Mouse (Mus musculus) heart, embryonic 16.5 days (tissue): ENCODE measurements around the gene Nthl1. TPM values are rescaled to one million over a fixed set of nuclear protein-coding genes. Genes with fewer than 3 reads are reported as not detected.

Experiments used
- ATAC-seq: fragments of 200-750 bp; cut with Nextera tagmentation; replicated peaks from 2 replicates; pipeline ENCODE4 v1.8.0; 2017; ENCODE audit warnings: moderate number of reproducible peaks; ENCODE audit not compliant: insufficient read depth, low FRiP score; ENCODE audit errors: extremely low read depth
- H3K27ac ChIP-seq: fragments of 300-500 bp; sonication (generic); 2 replicates; pipeline ENCODE4 v1.5.1; 2014; ENCODE audit warnings: mild to moderate bottlenecking, low read length, control low read depth, moderate library complexity
- H3K27me3 ChIP-seq: fragments of 300-500 bp; sonication (generic); 2 replicates; pipeline ENCODE4 v1.6.1; 2014; ENCODE audit warnings: low read length, mixed read lengths; ENCODE audit not compliant: control insufficient read depth, insufficient read depth
- H3K36me3 ChIP-seq: fragments of 300-500 bp; sonication (generic); 2 replicates; pipeline ENCODE4 v1.6.1; 2014; ENCODE audit not compliant: control insufficient read depth, insufficient read depth
- H3K4me1 ChIP-seq: fragments of 300-500 bp; sonication (generic); 2 replicates; pipeline ENCODE4 v1.6.1; 2014; ENCODE audit warnings: low read length, mixed read lengths; ENCODE audit not compliant: control insufficient read depth, insufficient read depth
- H3K4me2 ChIP-seq: fragments of 300-500 bp; sonication (generic); 2 replicates; pipeline ENCODE4 v1.6.1; 2014; ENCODE audit warnings: low read depth, mild to moderate bottlenecking, control low read depth, low read length
- H3K4me3 ChIP-seq: fragments of 300-500 bp; sonication (generic); 2 replicates; pipeline ENCODE4 v1.5.1; 2014; ENCODE audit warnings: mild to moderate bottlenecking, control low read depth, low read length
- H3K9ac ChIP-seq: fragments of 300-500 bp; sonication (generic); 2 replicates; pipeline ENCODE4 v1.6.1; 2014; ENCODE audit warnings: low read length, control low read depth
- H3K9me3 ChIP-seq: fragments of 300-500 bp; sonication (generic); replicated peaks from 2 replicates; pipeline ENCODE4 v1.6.1; 2016; ENCODE audit warnings: low read length; ENCODE audit not compliant: control insufficient read depth
- WGBS: fragments of 180-500 bp; shearing (Covaris S2); extraction: QIAGEN DNeasy Blood & Tissue Kit; methylation state at CpG from one replicate; pipeline ENCODE4 v1.1.7; 2014; 5-methylcytosine and 5-hydroxymethylcytosine counted together
- polyA plus RNA-seq: library from polyadenylated mRNA; unstranded; fragments of >200 nt; fragmentation: Nextera tagmentation; extraction: Ambion mirVana; gene quantifications from 2 replicates; pipeline ENCODE4 v1.2.1, GENCODE M21; 2015

The Nthl1 gene
- polyA plus RNA-seq, 1 experiment from 2014 or later, result 11.2 TPM

DNA sequence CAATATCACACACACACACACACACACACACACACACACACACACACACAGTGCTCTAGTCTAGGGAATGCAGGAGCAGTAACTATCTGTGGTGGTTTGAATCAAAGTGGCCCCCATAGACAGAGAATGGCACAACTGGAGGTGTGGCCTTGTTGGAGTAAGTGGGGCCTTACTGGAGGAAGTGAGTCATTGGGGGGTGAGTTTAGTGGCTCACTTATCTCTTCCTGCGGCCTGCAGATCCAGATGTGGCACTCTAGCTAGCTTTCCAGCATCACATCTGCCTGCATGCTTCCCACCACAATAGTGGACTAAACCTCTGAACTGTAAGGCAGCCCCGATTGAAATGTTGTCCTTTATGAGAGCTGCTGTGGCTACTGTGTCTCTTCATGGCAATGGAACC, 21.8 kb upstream of the Nthl1 start:
- Histone ChIP-seq H3K4me3 (no peak overlapping the region), H3K36me3 (peaks cover 50% of the 10 kb centered on the region), H3K9me3 (no peaks in the 10 kb centered on the region), H3K9ac (no peak overlapping the region), H3K27me3 (no peaks in the 10 kb centered on the region), H3K4me1 (peaks cover 4% of the 10 kb centered on the region; the same call in 1 of the 2 replicates), H3K27ac (no peak overlapping the region), H3K4me2 (no peak overlapping the region)
- 44% methylated on average over 2 of the region's 2 CpGs for WGBS
- ATAC-seq, result no peak

DNA sequence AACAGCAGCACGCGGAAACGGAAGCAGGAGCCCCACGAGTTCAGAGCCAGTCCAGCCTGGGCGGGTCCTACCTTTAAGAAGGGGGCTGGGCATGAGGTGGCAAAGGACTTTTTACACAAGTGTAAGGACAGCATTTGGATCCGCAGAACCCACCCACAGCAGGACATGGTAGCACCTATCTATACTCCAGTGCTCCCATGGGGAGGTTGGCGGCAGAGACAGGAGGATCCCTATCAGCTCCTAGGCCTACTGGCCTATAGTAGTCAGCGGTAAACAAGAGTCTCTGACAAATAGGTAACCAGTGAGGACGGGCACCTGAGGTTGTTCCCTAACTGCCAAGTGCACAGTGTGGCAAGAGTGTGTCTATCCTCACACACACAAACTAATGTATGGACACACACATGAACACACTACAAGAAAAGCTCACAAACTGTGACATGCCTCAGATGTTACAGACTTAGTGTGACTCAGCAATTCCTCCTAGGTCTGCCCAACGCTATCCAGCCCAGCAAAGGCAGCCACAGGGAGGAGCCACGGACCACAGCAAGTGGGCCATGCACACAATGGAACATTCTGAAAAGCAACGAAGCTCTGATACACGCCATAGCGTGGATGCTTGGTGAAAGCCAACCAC, 14.8 kb upstream of the Nthl1 start:
- Histone ChIP-seq H3K4me1 (no peaks in the 10 kb centered on the region), H3K4me3 (no peak overlapping the region), H3K36me3 (peaks cover 63% of the 10 kb centered on the region), H3K27me3 (no peaks in the 10 kb centered on the region), H3K9me3 (no peaks in the 10 kb centered on the region), H3K9ac (no peak overlapping the region), H3K27ac (no peak overlapping the region), H3K4me2 (no peak overlapping the region)
- WGBS, result 77% methylated on average over 14 of the region's 14 CpGs
- no peak for ATAC-seq

DNA sequence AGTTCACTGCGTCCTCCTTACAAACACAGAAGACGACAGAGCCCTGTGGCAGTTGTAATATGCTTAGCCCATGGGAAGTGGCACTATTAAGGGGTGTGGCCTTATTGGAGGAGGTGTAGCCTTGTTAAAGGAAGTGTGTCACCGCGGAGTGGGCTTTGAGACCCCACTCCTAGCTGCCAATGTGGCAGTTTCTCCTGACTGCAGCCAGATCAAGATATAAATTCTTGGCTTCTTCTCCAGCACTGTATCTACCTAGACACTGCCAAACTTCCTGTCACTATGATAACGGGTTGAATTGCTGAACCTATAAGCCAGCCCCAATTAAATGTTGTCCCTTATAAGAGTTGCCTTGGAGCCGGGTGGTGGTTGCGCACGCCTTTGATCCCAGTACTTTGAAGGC, 7.0 kb upstream of the Nthl1 start:
- H3K4me3 ChIP-seq, result no peak overlapping the region

GRCm38 (mm10) chr17:24628646-24629045, 3.8 kb upstream of the Nthl1 start:
- H3K4me1 ChIP-seq, result peaks cover 14% of the 10 kb centered on the region
- no peak overlapping the region for H3K4me3 ChIP-seq
- peaks cover 39% of the 10 kb centered on the region for H3K36me3 ChIP-seq
- H3K9ac ChIP-seq, result no peak overlapping the region
- H3K27ac ChIP-seq, result no peak overlapping the region
- ATAC-seq, result no peak
- H3K9me3 ChIP-seq, result no peaks in the 10 kb centered on the region
- H3K27me3 ChIP-seq, result no peaks in the 10 kb centered on the region
- no peak overlapping the region for H3K4me2 ChIP-seq
- 29% methylated on average over 5 of the region's 5 CpGs for WGBS

More for the DNA sequence above, 7.0 kb upstream of the Nthl1 start:
- no peak overlapping the region for H3K9ac ChIP-seq
- H3K27ac ChIP-seq, result no peak overlapping the region
- no peaks in the 10 kb centered on the region for H3K4me1 ChIP-seq
- H3K4me2 ChIP-seq, result no peak overlapping the region
- no peak for ATAC-seq
- no peaks in the 10 kb centered on the region for H3K9me3 ChIP-seq
- peaks cover 59% of the 10 kb centered on the region for H3K36me3 ChIP-seq
- H3K27me3 ChIP-seq, result no peaks in the 10 kb centered on the region
- 90% methylated on average over 8 of the region's 8 CpGs for WGBS

- H3K27me3 ChIP-seq, result 0 out of 2 replicates have a peak, but pooled peaks cover 2% of the 10 kb centered on the region
- H3K27ac ChIP-seq, result no peak overlapping the region
- H3K4me2 ChIP-seq, result no peak overlapping the region
- H3K9ac ChIP-seq, result no peak overlapping the region
- ATAC-seq, result no peak
- H3K36me3 ChIP-seq, result peaks cover 33% of the 10 kb centered on the region
- no peak overlapping the region for H3K4me3 ChIP-seq
- peaks cover 18% of the 10 kb centered on the region for H3K4me1 ChIP-seq
- no peaks in the 10 kb centered on the region for H3K9me3 ChIP-seq
- 90% methylated on average over 14 of the region's 14 CpGs for WGBS
Observed at GRCm38 (mm10) chr17:24630072-24630471, 2.4 kb upstream of the Nthl1 start.

GRCm38 (mm10) chr17:24632813-24633449, 451 bp downstream of the Nthl1 start:
- peak overlapping the region; percentile 89 for H3K9ac ChIP-seq
- H3K27me3 ChIP-seq, result 0 out of 2 replicates have a peak, but pooled peaks cover 3% of the 10 kb centered on the region
- H3K9me3 ChIP-seq, result no peaks in the 10 kb centered on the region
- peak; percentile 64 for ATAC-seq
- H3K27ac ChIP-seq, result peak overlapping the region; percentile 94
- peak overlapping the region; percentile 87 for H3K4me2 ChIP-seq
- peaks cover 29% of the 10 kb centered on the region for H3K4me1 ChIP-seq
- 5% methylated on average over 22 of the region's 22 CpGs for WGBS
- H3K4me3 ChIP-seq, result peak overlapping the region; percentile 82
- peaks cover 17% of the 10 kb centered on the region for H3K36me3 ChIP-seq

DNA sequence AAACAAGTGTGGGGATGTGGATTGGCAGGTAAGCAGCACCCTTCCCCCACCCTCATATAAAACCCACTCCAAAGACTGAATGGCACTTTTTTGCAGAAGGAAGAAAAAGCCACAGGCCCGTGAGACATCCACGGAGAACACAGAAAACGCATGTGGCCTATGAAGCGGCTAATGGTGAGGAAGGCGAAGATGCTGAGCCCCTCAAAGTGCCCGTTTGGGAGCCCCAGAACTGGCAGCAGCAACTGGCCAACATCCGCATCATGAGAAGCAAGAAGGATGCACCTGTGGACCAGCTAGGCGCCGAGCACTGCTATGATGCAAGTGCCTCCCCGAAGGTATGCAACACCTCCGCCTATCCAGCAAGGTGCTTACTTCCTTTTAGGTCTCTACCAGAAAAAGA, 1.4 kb downstream of the Nthl1 start:
- H3K9ac ChIP-seq, result no peak overlapping the region
- 91% methylated on average over 11 of the region's 11 CpGs for WGBS

DNA sequence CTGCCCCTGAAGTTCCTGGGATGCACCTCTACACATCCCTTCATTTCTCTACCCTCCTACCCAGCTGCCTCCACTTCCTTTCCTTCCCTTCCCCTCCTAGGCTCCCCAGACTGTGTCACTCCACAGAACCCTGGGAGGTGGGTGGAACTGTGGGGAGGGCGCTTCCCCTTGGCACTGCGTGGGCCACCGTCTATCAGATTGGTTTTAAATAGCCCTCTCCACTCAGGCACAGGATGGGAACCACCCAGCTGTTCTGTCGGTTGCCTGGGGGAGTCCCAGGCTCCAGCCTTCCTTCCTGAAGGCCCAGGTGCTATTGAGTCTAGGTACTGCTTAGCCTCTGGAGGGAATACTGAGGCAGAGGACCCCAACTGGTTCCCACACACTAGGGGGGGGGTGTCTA, 2.5 kb downstream of the Nthl1 start:
- Histone ChIP-seq H3K27ac (no peak overlapping the region), H3K27me3 (0 out of 2 replicates have a peak, but pooled peaks cover 3% of the 10 kb centered on the region), H3K4me2 (no peak overlapping the region), H3K9ac (no peak overlapping the region), H3K9me3 (no peaks in the 10 kb centered on the region), H3K36me3 (peaks cover 7% of the 10 kb centered on the region; the same call in 1 of the 2 replicates), H3K4me3 (no peak overlapping the region), H3K4me1 (peaks cover 29% of the 10 kb centered on the region)
- no peak for ATAC-seq
- 45% methylated on average over 4 of the region's 4 CpGs for WGBS

More for the DNA sequence above, 1.4 kb downstream of the Nthl1 start:
- no peak for ATAC-seq
- H3K27me3 ChIP-seq, result 0 out of 2 replicates have a peak, but pooled peaks cover 3% of the 10 kb centered on the region
- H3K4me3 ChIP-seq, result no peak overlapping the region
- peaks cover 29% of the 10 kb centered on the region for H3K4me1 ChIP-seq
- H3K36me3 ChIP-seq, result peaks cover 17% of the 10 kb centered on the region
- H3K27ac ChIP-seq, result peak overlapping the region; percentile 94
- H3K9me3 ChIP-seq, result no peaks in the 10 kb centered on the region
- H3K4me2 ChIP-seq, result no peak overlapping the region

GRCm38 (mm10) chr17:24635694-24636093, 3.2 kb downstream of the Nthl1 start:
- no peak overlapping the region for H3K9ac ChIP-seq
- 0 out of 2 replicates have a peak, but pooled peaks cover 3% of the 10 kb centered on the region for H3K27me3 ChIP-seq
- H3K9me3 ChIP-seq, result no peaks in the 10 kb centered on the region
- 87% methylated on average over 5 of the region's 5 CpGs for WGBS
- H3K4me2 ChIP-seq, result no peak overlapping the region
- no peak overlapping the region for H3K27ac ChIP-seq
- H3K4me1 ChIP-seq, result peaks cover 29% of the 10 kb centered on the region
- no peak overlapping the region for H3K4me3 ChIP-seq
- no peak for ATAC-seq
- H3K36me3 ChIP-seq, result peaks cover under 1% of the 10 kb centered on the region; the same call in 1 of the 2 replicates
